Mouse (Mus musculus) MN1 (cell line): ENCODE measurements around the gene Tspan10.
A peak's percentile ranks its signal among the peaks of the same experiment; 100 is the strongest.
"Not testable (repeated sequence)": the region's sequence is repeated elsewhere in the genome, so short reads cannot be mapped to it uniquely, and the experiment has no call there.

ENCODE experiments used
- DNase-seq: peaks from one replicate; pipeline ENCODE4 v3.0.0-alpha.2; 2016; ENCODE audit warnings: low spot score

Tspan10 gene

DNA sequence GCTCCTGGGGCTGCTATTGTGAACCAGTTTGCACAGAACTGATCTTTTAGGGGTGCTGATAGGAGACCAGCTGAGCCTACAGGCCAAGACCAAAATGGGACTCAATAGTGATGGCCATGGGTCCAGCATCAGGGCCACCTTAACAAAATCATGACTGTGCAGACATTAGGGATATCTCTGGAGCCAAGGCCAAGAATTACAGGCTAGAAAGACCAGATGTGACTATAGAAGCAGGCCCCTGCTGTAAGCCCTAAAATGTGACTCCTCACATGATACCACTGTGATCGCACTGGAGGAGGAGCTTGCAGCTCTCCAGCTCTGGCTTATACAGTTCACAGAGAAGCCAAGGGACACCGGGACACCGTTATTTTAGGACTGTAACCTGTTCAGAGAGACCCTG is at the start of gene Tspan10:
TSS of gene Tspan10 (plus strand) at position 301 of the 400 bp plus-strand sequence.
- DNase-seq = no peak

GRCm38 (mm10) chr11:120395661-120396060 is 46.8 kb upstream of the Tspan10 start:
- DNase-seq = peak; percentile 52

DNA sequence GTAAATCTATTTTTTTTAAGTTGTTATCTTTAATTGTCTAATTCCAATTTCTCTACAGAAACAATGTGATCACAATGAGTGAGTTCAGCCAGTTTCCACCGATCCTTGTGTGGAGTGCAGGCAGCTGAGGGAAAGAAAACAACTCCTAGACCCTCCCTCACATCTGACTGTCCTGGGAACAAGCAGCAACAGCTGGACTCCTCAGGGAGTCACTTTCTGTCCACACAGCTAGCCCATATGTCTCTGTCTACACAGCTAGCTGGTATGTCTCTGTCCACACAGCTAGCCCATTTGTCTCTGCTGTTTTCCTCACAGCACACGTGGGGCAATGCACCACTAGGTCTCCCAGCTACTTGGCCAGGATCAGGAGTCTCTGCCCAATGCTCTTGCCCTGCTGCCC is 44.8 kb upstream of the Tspan10 start:
- no peak for DNase-seq

- no peak for DNase-seq
These were observed 43.1 kb upstream of the Tspan10 start for GRCm38 (mm10) chr11:120399319-120399718.

DNA sequence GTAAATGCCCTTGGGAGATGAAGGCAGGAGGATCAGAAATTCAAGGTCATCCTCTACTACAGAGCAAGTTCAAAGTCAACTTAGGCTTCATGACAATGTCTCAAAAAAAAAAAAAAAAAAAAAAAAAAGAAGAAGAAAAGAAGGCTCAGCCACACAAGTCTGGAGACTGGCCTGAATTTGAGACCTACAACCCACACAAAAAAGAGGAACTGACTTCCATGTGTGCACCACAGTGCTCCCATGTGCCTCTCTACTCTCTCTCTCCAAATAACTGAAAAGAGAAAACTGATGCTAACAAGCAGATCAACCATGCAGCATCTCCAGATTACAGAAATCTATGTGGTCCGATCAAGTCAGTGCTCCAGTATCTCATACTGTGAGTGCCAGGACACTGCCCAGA is 37.6 kb upstream of the Tspan10 start:
- no peak for DNase-seq

GRCm38 (mm10) chr11:120405867-120406266 is 36.6 kb upstream of the Tspan10 start:
- no peak for DNase-seq

- DNase-seq = no peak
These were observed 36.0 kb upstream of the Tspan10 start for GRCm38 (mm10) chr11:120406445-120406844.

- not testable (repeated sequence) for DNase-seq
These were observed 28.8 kb upstream of the Tspan10 start for GRCm38 (mm10) chr11:120413621-120414020.

DNA sequence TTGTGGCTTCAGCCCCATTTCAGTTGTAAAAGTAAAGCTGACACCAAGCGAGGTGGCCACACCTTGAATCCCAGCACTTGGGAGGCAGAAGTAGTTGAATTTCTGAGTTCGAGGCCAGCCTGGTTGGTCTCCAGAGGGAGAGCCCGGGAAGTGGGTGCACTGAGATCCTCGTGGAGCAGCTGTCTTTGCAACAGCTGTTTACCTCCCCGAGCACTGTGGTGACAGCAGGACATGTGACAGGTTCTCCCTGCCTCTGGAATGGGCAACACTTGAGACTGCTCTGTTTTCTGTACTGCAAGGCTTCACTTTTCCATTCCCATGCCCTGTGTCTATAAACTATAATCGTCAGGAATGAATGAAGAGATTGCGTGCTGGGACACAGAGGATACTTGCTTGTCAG is 24.6 kb upstream of the Tspan10 start:
- no peak for DNase-seq

GRCm38 (mm10) chr11:120418592-120418991 is 23.9 kb upstream of the Tspan10 start:
- DNase-seq = no peak

- no peak for DNase-seq
These were observed 19.5 kb upstream of the Tspan10 start for GRCm38 (mm10) chr11:120422651-120423568.

GRCm38 (mm10) chr11:120423569-120424295 is 18.7 kb upstream of the Tspan10 start:
- peak; percentile 88 for DNase-seq

DNA sequence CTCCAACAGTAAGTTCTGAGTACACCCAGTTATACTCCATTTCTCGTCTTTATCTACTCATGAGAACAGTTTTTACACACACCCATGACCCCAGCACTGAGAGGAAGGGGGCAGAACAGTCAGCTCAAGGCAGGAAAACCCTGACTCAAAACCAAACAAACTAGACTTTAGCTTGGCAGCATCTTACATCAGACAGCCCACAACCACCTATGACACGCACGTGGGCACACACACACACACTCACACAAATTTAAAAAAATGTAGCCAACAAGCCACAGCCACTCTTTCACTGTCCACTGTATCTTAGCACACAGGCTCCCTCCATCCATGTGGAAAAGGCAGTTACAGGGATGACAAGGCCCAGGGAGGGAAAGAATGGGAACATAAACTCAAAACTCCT is 15.7 kb upstream of the Tspan10 start:
- no peak for DNase-seq

- DNase-seq = peak; percentile 96
These were observed 5.1 kb upstream of the Tspan10 start, which contains the start of gene Nploc4 for GRCm38 (mm10) chr11:120437152-120437856. Gene Nploc4 (minus strand): TSS chr11:120437708.

GRCm38 (mm10) chr11:120437857-120438385 is 4.5 kb upstream of the Tspan10 start:
- DNase-seq = no peak

DNA sequence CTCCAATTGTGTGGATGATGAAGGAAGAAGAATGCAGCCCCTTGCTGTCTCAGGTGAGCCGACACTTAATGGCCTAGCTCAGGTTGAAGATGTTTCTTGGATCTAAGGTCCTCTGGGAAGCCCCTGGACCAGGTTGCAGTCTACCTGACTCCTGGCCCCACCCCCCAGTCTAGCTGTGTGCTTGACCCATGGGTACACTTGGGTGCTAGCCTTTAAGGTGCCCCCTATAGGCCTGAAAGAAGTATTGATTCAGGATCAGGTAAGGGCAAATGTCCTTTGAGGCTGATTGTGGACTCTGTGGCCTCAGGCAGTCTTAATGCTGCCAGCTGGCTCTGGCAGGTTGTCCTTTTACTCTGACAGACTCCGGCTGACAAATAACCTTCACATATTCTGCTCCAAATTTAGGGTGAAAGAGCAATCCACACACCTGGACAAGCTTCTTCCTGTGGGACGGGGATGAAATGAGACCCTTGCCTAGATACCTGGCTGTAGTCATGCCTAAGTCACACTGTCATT is 379 bp downstream of the Tspan10 start:
- DNase-seq = no peak

DNA sequence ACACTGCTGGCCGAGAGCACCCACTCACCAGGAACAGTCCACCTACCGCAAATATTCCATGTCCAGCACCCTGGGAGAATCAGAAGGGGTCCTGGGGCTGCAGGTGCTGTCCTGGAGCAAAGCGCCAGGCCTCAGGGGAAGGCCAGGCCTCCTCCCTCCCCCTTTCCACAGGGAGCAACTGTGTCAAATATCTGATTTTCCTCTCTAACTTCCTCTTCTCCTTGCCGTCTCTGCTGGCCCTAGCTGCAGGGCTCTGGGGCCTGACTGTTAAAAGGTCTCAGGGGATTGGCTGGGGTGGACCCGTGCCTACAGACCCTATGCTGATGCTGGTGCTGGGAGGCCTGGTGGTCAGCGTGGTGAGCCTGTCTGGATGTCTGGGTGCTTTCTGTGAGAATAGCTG is 1.7 kb downstream of the Tspan10 start:
- DNase-seq = no peak

DNA sequence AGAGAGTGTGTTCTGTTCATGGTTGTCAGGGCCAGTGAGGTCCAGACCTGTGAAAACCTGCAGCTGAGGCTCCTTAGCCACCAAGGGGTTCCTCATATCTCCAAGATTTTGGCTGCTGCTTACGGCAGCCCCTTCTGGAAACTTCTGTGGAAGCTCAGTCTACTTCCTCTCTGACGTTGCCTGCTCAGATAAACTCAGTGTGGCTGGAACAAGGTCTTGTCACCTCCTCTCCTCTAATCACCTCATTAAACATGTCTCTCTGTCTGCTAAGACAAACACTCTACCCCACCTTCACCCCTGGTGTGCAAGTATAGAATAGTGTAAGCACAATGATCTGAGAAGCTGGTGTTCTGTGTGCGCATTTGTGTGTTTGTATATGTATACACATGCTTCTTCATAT is 3.0 kb downstream of the Tspan10 start:
- DNase-seq = no peak

- DNase-seq = no peak
These were observed 4.7 kb downstream of the Tspan10 start for GRCm38 (mm10) chr11:120447179-120447578.

GRCm38 (mm10) chr11:120452246-120452645 is 9.8 kb downstream of the Tspan10 start:
- no peak for DNase-seq

GRCm38 (mm10) chr11:120453306-120453705 is 10.9 kb downstream of the Tspan10 start, which contains the start of gene Pde6g:
Gene Pde6g (minus strand): TSS chr11:120453500.
- no peak for DNase-seq

GRCm38 (mm10) chr11:120454965-120455364 is 12.5 kb downstream of the Tspan10 start:
- DNase-seq = no peak
